Mouse (Mus musculus) E14TG2a.4 (cell line): ENCODE measurements at regions not wholly inside any gene's neighbourhood (a gene's known extent, or its start where the extent isn't known, plus 50 kb on each side); places are given as distances from the start of the nearest gene placed in this dataset.

Experiments used
- H3K27me3 ChIP-seq: 2 replicates; pipeline ENCODE4 v1.6.1; 2014; ENCODE audit warnings: low read length, control low read depth; ENCODE audit not compliant: insufficient read depth
- H3K36me3 ChIP-seq: 2 replicates; pipeline ENCODE4 v1.6.1; 2014; ENCODE audit warnings: low read length, control low read depth; ENCODE audit not compliant: insufficient read depth
- H3K4me1 ChIP-seq: replicated peaks from 2 replicates; pipeline ENCODE4 v1.6.1; 2014; ENCODE audit warnings: low read depth, low read length, control low read depth
- H3K4me3 ChIP-seq: replicated peaks from 2 replicates; pipeline ENCODE4 v1.5.1; 2014; ENCODE audit warnings: mild to moderate bottlenecking, low read length
- H3K9me3 ChIP-seq: 2 replicates; pipeline ENCODE4 v1.6.1; 2014; ENCODE audit warnings: low read length, control low read depth
- CTCF ChIP-seq: conservative IDR thresholded peaks from 2 replicates; pipeline ENCODE4 v1.5.1; 2014; ENCODE audit warnings: low read length
- NANOG ChIP-seq: IDR thresholded peaks from 2 replicates; pipeline ENCODE4 v1.6.1; 2014; ENCODE audit warnings: borderline replicate concordance, low read length, mixed read lengths
- POU5F1 ChIP-seq: IDR thresholded peaks from 2 replicates; pipeline ENCODE4 v1.6.1; 2014; ENCODE audit warnings: low read length, borderline replicate concordance

DNA sequence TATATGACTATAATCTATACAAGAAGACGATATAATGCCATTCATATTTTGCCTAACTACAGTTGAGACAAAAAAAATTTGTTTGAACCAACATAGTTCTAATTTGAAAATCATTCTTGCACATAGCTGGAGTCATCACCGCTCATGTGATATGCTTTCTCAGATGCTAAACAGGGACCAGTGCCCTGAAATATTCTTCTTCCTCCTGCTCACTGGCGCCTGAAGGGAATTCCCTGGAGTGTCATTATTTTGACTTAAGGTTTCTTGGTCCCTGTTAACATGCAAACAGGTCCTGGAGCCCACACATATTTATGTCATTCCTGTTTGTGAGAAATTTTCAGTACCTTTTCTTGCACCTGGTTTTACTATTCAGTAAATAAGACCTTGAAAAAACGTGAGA lies 177.5 kb upstream of the Syt1 start:
- TF ChIP-seq NANOG (no peak), POU5F1 (no peak), CTCF (no peak)
- H3K36me3 ChIP-seq: no peaks in the 10 kb centered on the region

DNA sequence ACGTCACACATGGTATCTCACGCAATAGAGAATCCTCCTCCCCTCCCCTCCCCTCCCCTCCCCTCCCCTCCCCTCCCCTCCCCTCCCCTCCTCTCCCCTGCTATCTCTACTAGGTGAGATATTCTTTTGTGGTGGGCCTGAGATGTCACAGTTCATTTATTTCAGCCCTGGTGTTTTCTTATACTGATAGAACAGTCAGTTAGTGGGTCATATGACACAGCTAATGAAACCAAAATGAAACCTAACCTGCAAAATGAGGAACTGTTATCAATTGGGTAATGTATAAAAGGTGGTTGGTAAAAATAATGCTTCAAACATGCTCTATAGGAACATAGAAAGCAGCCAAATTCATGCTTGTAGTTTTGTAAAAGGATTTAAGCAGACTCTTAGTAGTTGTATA lies 174.5 kb upstream of the Syt1 start:
- no peaks in the 10 kb centered on the region for H3K9me3 ChIP-seq
- no peaks in the 10 kb centered on the region for H3K4me1 ChIP-seq
- H3K36me3 ChIP-seq: no peaks in the 10 kb centered on the region
- TF ChIP-seq NANOG: no peak
- no peak for TF ChIP-seq CTCF
- TF ChIP-seq POU5F1: no peak
- no peaks in the 10 kb centered on the region for H3K27me3 ChIP-seq
- H3K4me3 ChIP-seq: no peak overlapping the region

More for the DNA sequence above, 177.5 kb upstream of the Syt1 start:
- Histone ChIP-seq H3K27me3 (no peaks in the 10 kb centered on the region), H3K4me1 (no peaks in the 10 kb centered on the region), H3K9me3 (no peaks in the 10 kb centered on the region), H3K4me3 (no peak overlapping the region)

DNA sequence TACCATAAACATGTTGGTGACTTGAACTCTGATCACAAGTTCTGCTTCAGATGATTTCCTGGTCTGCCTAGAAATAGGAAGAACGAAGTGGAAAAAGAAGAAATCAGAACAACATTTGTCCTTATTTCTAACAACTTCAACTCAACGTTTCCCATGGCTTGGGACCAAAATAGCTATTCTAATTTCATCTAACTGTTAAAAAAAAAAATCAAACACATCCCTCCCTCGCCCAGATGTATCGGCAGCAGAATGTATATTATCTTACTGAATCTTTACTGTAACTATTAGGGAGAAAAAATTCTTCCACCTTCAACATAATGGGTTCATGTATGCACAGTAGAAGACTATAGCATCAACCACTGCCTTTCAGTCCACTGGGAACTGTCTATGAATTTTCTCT lies 169.7 kb upstream of the Syt1 start:
- Histone ChIP-seq H3K36me3 (no peaks in the 10 kb centered on the region), H3K27me3 (no peaks in the 10 kb centered on the region), H3K9me3 (no peaks in the 10 kb centered on the region), H3K4me1 (no peaks in the 10 kb centered on the region), H3K4me3 (no peak overlapping the region)
- TF ChIP-seq NANOG: no peak
- TF ChIP-seq CTCF: no peak
- TF ChIP-seq POU5F1: no peak

DNA sequence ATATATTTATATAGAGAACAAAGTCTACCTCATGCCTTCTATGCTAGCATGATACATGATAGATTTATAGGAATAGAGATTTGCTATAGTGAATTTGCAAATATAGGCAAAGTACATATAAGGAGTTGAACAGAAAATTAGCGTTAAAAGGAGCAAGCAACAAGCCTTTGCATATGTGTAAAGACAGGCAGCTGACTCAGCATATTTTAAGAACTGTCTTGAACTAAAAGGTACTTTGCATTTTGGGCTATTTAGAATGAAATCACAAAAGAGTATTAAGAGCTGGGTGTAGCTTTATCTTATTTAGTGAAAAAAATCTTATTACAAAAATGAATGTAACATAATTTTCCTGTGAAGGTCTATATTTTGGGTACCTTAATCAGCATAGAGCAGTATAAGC lies 149.9 kb upstream of the Syt1 start:
- H3K4me1 ChIP-seq: no peaks in the 10 kb centered on the region
- no peak overlapping the region for H3K4me3 ChIP-seq
- H3K36me3 ChIP-seq: no peaks in the 10 kb centered on the region
- H3K27me3 ChIP-seq: no peaks in the 10 kb centered on the region
- no peaks in the 10 kb centered on the region for H3K9me3 ChIP-seq
- TF ChIP-seq CTCF: no peak
- TF ChIP-seq POU5F1: no peak
- TF ChIP-seq NANOG: no peak

DNA sequence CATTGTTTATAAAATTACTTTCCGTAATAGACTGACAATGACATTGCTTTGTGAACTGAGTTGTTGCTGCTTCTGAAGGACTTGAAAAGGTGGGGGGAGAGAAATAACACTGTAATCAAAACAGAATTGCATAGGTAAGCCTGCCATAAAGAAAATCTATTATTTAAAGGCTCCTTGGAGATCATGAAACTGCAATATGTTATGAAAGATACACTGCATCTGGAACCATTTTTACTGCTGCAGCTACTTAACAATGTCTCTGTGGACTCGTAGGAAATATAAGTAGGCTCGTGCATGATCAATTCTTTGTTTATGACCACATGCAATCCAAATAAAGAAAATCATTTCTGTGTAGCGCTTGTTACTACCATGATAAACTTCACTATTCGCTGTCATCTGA lies 145.0 kb upstream of the Syt1 start:
- Histone ChIP-seq H3K4me1 (no peaks in the 10 kb centered on the region), H3K27me3 (no peaks in the 10 kb centered on the region), H3K9me3 (no peaks in the 10 kb centered on the region), H3K36me3 (no peaks in the 10 kb centered on the region), H3K4me3 (no peak overlapping the region)
- TF ChIP-seq POU5F1: no peak
- TF ChIP-seq CTCF: no peak

DNA sequence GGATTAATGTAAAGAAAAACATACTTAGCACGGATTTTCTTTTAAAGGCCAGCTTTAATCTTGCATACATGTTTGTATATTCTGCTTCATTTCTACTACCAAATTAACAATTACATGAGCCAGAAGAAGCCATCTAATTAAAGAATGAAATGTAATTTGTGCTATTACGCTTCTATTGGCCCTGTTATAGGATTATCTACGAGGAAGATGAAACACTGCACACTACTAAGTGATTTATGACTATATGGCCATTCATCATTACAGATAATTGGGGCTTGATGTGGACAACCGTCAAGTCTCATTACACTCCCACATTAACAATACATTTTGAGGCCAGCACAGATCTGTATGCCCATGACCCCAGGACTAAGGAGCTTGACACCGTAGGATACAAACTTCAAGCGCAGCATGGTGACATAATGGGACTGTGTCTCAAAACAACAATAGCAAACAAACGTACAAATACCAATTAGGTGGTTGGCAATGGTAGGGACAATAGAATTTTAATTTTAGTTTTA lies 129.7 kb upstream of the Syt1 start:
- no peaks in the 10 kb centered on the region for H3K9me3 ChIP-seq
- TF ChIP-seq POU5F1 (no peak), CTCF (no peak), NANOG (no peak)

DNA sequence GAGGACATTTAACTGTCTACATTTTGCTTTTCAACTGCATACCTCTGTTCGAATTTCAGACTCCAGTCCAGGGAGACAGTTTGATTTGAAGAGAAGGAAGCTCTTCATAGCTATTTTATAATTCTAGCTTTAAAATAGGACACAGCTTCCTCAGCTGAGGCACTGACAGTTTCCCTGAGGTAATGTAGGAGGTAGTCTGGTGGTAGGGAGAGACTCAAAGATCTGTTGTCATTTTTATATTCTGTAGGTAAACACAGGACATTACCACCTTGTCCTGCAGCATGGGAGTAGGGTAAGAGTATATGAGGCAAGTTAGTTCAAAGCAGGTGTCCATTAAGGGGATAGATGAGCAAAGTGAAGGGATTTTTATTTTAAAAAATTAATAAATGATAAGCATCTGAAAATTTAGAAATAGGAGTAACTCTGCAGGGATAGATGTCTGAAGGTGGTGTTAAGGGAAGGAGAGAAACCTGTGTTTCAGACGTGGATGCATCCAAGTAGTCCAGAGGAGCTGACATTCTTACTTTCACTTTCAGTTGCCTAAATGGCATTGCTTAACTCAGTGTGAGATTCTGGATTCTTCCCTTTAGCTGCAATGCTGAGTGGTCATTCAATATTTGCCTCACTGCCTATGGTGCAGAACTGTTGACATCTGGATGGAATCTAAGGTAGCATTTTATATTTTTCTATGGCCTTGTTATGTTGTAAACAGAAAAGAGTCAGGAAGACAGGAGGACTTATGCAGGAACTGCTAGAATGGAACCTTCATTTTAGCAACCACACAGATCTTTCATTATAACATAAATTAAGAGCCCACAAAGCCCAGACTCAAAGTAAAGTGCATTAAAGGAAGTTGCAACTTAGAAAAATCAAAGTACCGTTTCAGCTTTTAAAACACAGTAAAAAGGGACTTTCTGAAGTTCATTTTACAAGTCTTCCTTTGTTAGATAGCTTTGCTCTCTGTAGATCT lies 126.3 kb upstream of the Syt1 start:
- Histone ChIP-seq H3K36me3 (no peaks in the 10 kb centered on the region), H3K9me3 (no peaks in the 10 kb centered on the region), H3K27me3 (no peaks in the 10 kb centered on the region), H3K4me1 (no peaks in the 10 kb centered on the region), H3K4me3 (no peak overlapping the region)
- no peak for TF ChIP-seq NANOG
- TF ChIP-seq CTCF: no peak
- no peak for TF ChIP-seq POU5F1

More for the DNA sequence above, 129.7 kb upstream of the Syt1 start:
- Histone ChIP-seq H3K36me3 (no peaks in the 10 kb centered on the region), H3K4me1 (no peaks in the 10 kb centered on the region), H3K27me3 (no peaks in the 10 kb centered on the region), H3K4me3 (no peak overlapping the region)

DNA sequence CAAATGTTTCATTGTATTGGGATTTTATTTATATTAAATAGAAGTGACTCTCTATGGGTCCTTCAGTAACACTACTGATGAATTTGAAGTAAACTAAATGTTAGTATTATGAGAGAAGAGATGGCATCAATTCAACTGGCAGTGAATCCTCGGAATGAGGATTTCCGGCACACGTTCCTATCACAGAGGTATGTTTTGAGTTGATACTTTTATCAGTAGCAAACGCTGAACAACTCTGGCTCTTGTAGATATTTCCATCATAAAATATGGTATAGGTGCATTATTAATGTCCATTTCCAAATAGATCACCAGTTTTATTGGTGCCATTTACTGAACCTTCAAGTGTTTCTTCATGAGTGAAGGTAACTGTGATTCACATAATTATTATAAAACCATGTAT lies 123.7 kb upstream of the Syt1 start:
- Histone ChIP-seq H3K4me3 (no peak overlapping the region), H3K27me3 (no peaks in the 10 kb centered on the region), H3K4me1 (no peaks in the 10 kb centered on the region), H3K9me3 (no peaks in the 10 kb centered on the region), H3K36me3 (no peaks in the 10 kb centered on the region)
- TF ChIP-seq NANOG: no peak
- TF ChIP-seq POU5F1: no peak
- TF ChIP-seq CTCF: no peak
